Mouse (Mus musculus): Measurements from ENCODE around the gene Nfam1. TPM values are rescaled to one million over a fixed set of nuclear protein-coding genes. Genes with fewer than 3 reads are reported as not detected.

Gene Nfam1
- polyA plus RNA-seq, 1 experiment from 2014 or later = 1.9 TPM

- ATAC-seq (ENCODE audit: insufficient number of reproducible peaks, low FRiP score, low TSS enrichment, low read depth) (no peak), DNase-seq (ENCODE audit: low spot score) (no peak)
- Histone ChIP-seq H3K9me3 (ENCODE audit: control insufficient read depth, low read length) (no peaks in the 10 kb centered on the region), H3K4me3 (ENCODE audit: low read depth, low read length) (no peak overlapping the region), H3K4me1 (ENCODE audit: control insufficient read depth, insufficient read depth, low read length) (peaks cover 49% of the 10 kb centered on the region), H3K27ac (replicated peaks; ENCODE audit: low read depth, low read length) (no peak overlapping the region), H3K4me2 (ENCODE audit: low read depth, severe bottlenecking) (no peak overlapping the region), H3K36me3 (ENCODE audit: control insufficient read depth, insufficient read depth, low read length) (no peaks in the 10 kb centered on the region; the same call in 1 of the 2 replicates), H3K9ac (ENCODE audit: low read length) (no peak overlapping the region), H3K27me3 (ENCODE audit: control insufficient read depth, insufficient read depth, low read length) (peaks cover 21% of the 10 kb centered on the region; the same call in 1 of the 2 replicates)
- 74% methylated on average over 3 of the region's 3 CpGs for WGBS
These were observed 76.8 kb downstream of the Nfam1 start for GRCm38 (mm10) chr15:82956310-82956709.

GRCm38 (mm10) chr15:82955286-82955685 lies 77.8 kb downstream of the Nfam1 start:
- DNase-seq (ENCODE audit: low spot score) = no peak
- no peak overlapping the region for H3K4me2 ChIP-seq (ENCODE audit: low read depth, severe bottlenecking)
- no peak for ATAC-seq (ENCODE audit: insufficient number of reproducible peaks, low FRiP score, low TSS enrichment, low read depth)
- peaks cover 19% of the 10 kb centered on the region for H3K27me3 ChIP-seq (ENCODE audit: control insufficient read depth, insufficient read depth, low read length)
- H3K9ac ChIP-seq (ENCODE audit: low read length) = no peak overlapping the region
- H3K9me3 ChIP-seq (ENCODE audit: control insufficient read depth, low read length) = no peaks in the 10 kb centered on the region
- no peak overlapping the region for H3K27ac ChIP-seq (replicated peaks; ENCODE audit: low read depth, low read length)
- WGBS = 87% methylated on average over 8 of the region's 8 CpGs
- peaks cover 48% of the 10 kb centered on the region for H3K4me1 ChIP-seq (ENCODE audit: control insufficient read depth, insufficient read depth, low read length)
- no peaks in the 10 kb centered on the region; the same call in 1 of the 2 replicates for H3K36me3 ChIP-seq (ENCODE audit: control insufficient read depth, insufficient read depth, low read length)
- H3K4me3 ChIP-seq (ENCODE audit: low read depth, low read length) = no peak overlapping the region

GRCm38 (mm10) chr15:82954034-82954433 lies 79.1 kb downstream of the Nfam1 start:
- ATAC-seq (ENCODE audit: insufficient number of reproducible peaks, low FRiP score, low TSS enrichment, low read depth) = no peak
- Histone ChIP-seq H3K27me3 (ENCODE audit: control insufficient read depth, insufficient read depth, low read length) (peaks cover 16% of the 10 kb centered on the region), H3K36me3 (ENCODE audit: control insufficient read depth, insufficient read depth, low read length) (no peaks in the 10 kb centered on the region; the same call in 1 of the 2 replicates), H3K9ac (ENCODE audit: low read length) (no peak overlapping the region), H3K9me3 (ENCODE audit: control insufficient read depth, low read length) (no peaks in the 10 kb centered on the region), H3K4me3 (ENCODE audit: low read depth, low read length) (no peak overlapping the region), H3K27ac (replicated peaks; ENCODE audit: low read depth, low read length) (no peak overlapping the region), H3K4me1 (ENCODE audit: control insufficient read depth, insufficient read depth, low read length) (peaks cover 41% of the 10 kb centered on the region), H3K4me2 (ENCODE audit: low read depth, severe bottlenecking) (no peak overlapping the region)
- WGBS = 72% methylated on average over 5 of the region's 5 CpGs
- no peak for DNase-seq (ENCODE audit: low spot score)

GRCm38 (mm10) chr15:82953096-82953495 lies 80.0 kb downstream of the Nfam1 start:
- Histone ChIP-seq H3K4me2 (ENCODE audit: low read depth, severe bottlenecking) (no peak overlapping the region), H3K9ac (ENCODE audit: low read length) (no peak overlapping the region), H3K4me3 (ENCODE audit: low read depth, low read length) (no peak overlapping the region), H3K27ac (replicated peaks; ENCODE audit: low read depth, low read length) (no peak overlapping the region), H3K9me3 (ENCODE audit: control insufficient read depth, low read length) (no peaks in the 10 kb centered on the region), H3K36me3 (ENCODE audit: control insufficient read depth, insufficient read depth, low read length) (no peaks in the 10 kb centered on the region; the same call in 1 of the 2 replicates), H3K4me1 (ENCODE audit: control insufficient read depth, insufficient read depth, low read length) (peaks cover 32% of the 10 kb centered on the region), H3K27me3 (ENCODE audit: control insufficient read depth, insufficient read depth, low read length) (peaks cover 16% of the 10 kb centered on the region)
- 21% methylated on average over 4 of the region's 4 CpGs for WGBS
- DNase-seq (ENCODE audit: low spot score) (no peak), ATAC-seq (ENCODE audit: insufficient number of reproducible peaks, low FRiP score, low TSS enrichment, low read depth) (no peak)

- no peak overlapping the region for H3K27ac ChIP-seq (replicated peaks; ENCODE audit: low read depth, low read length)
- ATAC-seq (ENCODE audit: insufficient number of reproducible peaks, low FRiP score, low TSS enrichment, low read depth) = no peak
- peaks cover 16% of the 10 kb centered on the region for H3K27me3 ChIP-seq (ENCODE audit: control insufficient read depth, insufficient read depth, low read length)
These were observed 80.8 kb downstream of the Nfam1 start for GRCm38 (mm10) chr15:82952292-82952705.

GRCm38 (mm10) chr15:82950246-82950645 lies 82.9 kb downstream of the Nfam1 start:
- DNase-seq (ENCODE audit: low spot score) = no peak
- Histone ChIP-seq H3K4me2 (ENCODE audit: low read depth, severe bottlenecking) (no peak overlapping the region; the same call in 1 of the 2 replicates), H3K4me3 (ENCODE audit: low read depth, low read length) (no peak overlapping the region), H3K27me3 (ENCODE audit: control insufficient read depth, insufficient read depth, low read length) (peaks cover 16% of the 10 kb centered on the region), H3K27ac (replicated peaks; ENCODE audit: low read depth, low read length) (no peak overlapping the region), H3K9ac (ENCODE audit: low read length) (no peak overlapping the region), H3K36me3 (ENCODE audit: control insufficient read depth, insufficient read depth, low read length) (no peaks in the 10 kb centered on the region; the same call in 1 of the 2 replicates), H3K4me1 (ENCODE audit: control insufficient read depth, insufficient read depth, low read length) (peaks cover 27% of the 10 kb centered on the region), H3K9me3 (ENCODE audit: control insufficient read depth, low read length) (no peaks in the 10 kb centered on the region)
- 14% methylated on average over 8 of the region's 8 CpGs for WGBS
- ATAC-seq (ENCODE audit: insufficient number of reproducible peaks, low FRiP score, low TSS enrichment, low read depth) = no peak

More at GRCm38 (mm10) chr15:82952292-82952705, 80.8 kb downstream of the Nfam1 start:
- H3K4me2 ChIP-seq (ENCODE audit: low read depth, severe bottlenecking) = no peak overlapping the region
- no peak overlapping the region for H3K4me3 ChIP-seq (ENCODE audit: low read depth, low read length)
- 2% methylated on average over 20 of the region's 20 CpGs for WGBS
- peak; percentile 62 for DNase-seq (ENCODE audit: low spot score)
- H3K36me3 ChIP-seq (ENCODE audit: control insufficient read depth, insufficient read depth, low read length) = no peaks in the 10 kb centered on the region; the same call in 1 of the 2 replicates
- H3K9me3 ChIP-seq (ENCODE audit: control insufficient read depth, low read length) = no peaks in the 10 kb centered on the region
- peaks cover 27% of the 10 kb centered on the region for H3K4me1 ChIP-seq (ENCODE audit: control insufficient read depth, insufficient read depth, low read length)
- no peak overlapping the region for H3K9ac ChIP-seq (ENCODE audit: low read length)

GRCm38 (mm10) chr15:82947431-82947830 lies 85.7 kb downstream of the Nfam1 start:
- H3K27ac ChIP-seq (replicated peaks; ENCODE audit: low read depth, low read length) = no peak overlapping the region
- peaks cover 8% of the 10 kb centered on the region for H3K27me3 ChIP-seq (ENCODE audit: control insufficient read depth, insufficient read depth, low read length)
- no peak overlapping the region for H3K9ac ChIP-seq (ENCODE audit: low read length)
- ATAC-seq (ENCODE audit: insufficient number of reproducible peaks, low FRiP score, low TSS enrichment, low read depth) (no peak), DNase-seq (ENCODE audit: low spot score) (no peak)
- no peak overlapping the region for H3K4me2 ChIP-seq (ENCODE audit: low read depth, severe bottlenecking)
- no peaks in the 10 kb centered on the region for H3K36me3 ChIP-seq (ENCODE audit: control insufficient read depth, insufficient read depth, low read length)
- no peaks in the 10 kb centered on the region for H3K9me3 ChIP-seq (ENCODE audit: control insufficient read depth, low read length)
- no peak overlapping the region for H3K4me3 ChIP-seq (ENCODE audit: low read depth, low read length)
- WGBS = 69% methylated on average over 5 of the region's 5 CpGs
- H3K4me1 ChIP-seq (ENCODE audit: control insufficient read depth, insufficient read depth, low read length) = peaks cover 21% of the 10 kb centered on the region

- Histone ChIP-seq H3K27ac (replicated peaks; ENCODE audit: low read depth, low read length) (no peak overlapping the region), H3K4me1 (ENCODE audit: control insufficient read depth, insufficient read depth, low read length) (peaks cover 18% of the 10 kb centered on the region), H3K27me3 (ENCODE audit: control insufficient read depth, insufficient read depth, low read length) (no peaks in the 10 kb centered on the region; the same call in 1 of the 2 replicates), H3K36me3 (ENCODE audit: control insufficient read depth, insufficient read depth, low read length) (no peaks in the 10 kb centered on the region), H3K4me3 (ENCODE audit: low read depth, low read length) (no peak overlapping the region), H3K4me2 (ENCODE audit: low read depth, severe bottlenecking) (no peak overlapping the region), H3K9ac (ENCODE audit: low read length) (no peak overlapping the region), H3K9me3 (ENCODE audit: control insufficient read depth, low read length) (no peaks in the 10 kb centered on the region)
- DNase-seq (ENCODE audit: low spot score) (no peak), ATAC-seq (ENCODE audit: insufficient number of reproducible peaks, low FRiP score, low TSS enrichment, low read depth) (no peak)
- 81% methylated on average over 9 of the region's 9 CpGs for WGBS
These were observed 88.5 kb downstream of the Nfam1 start for GRCm38 (mm10) chr15:82944479-82945195.
